Mouse (Mus musculus): ENCODE results near the gene Edem2. TPM values are rescaled to one million over a fixed set of nuclear protein-coding genes. Genes with fewer than 3 reads are reported as not detected.

Gene Edem2
- polyA plus RNA-seq, 1 experiment from 2014 or later = 28.8 TPM

GRCm38 (mm10) chr2:155773664-155774063, 44.4 kb upstream of the Edem2 start:
- WGBS = 53% methylated on average over 4 of the region's 4 CpGs

GRCm38 (mm10) chr2:155764679-155765418, 35.6 kb upstream of the Edem2 start:
- peak overlapping the region; percentile 22 for H3K4me2 ChIP-seq (ENCODE audit: low read depth, low read length)

More at GRCm38 (mm10) chr2:155773664-155774063, 44.4 kb upstream of the Edem2 start:
- Histone ChIP-seq H3K9me3 (replicated peaks; ENCODE audit: control insufficient read depth, low read length) (no peaks in the 10 kb centered on the region), H3K27ac (ENCODE audit: low read length) (no peak overlapping the region), H3K4me1 (ENCODE audit: control insufficient read depth, insufficient read depth, low read length) (no peaks in the 10 kb centered on the region), H3K36me3 (ENCODE audit: control insufficient read depth, insufficient read depth) (no peaks in the 10 kb centered on the region), H3K9ac (ENCODE audit: low read length) (no peak overlapping the region), H3K4me3 (ENCODE audit: low read length) (no peak overlapping the region), H3K27me3 (ENCODE audit: control insufficient read depth, insufficient read depth, low read length) (peaks cover 59% of the 10 kb centered on the region), H3K4me2 (ENCODE audit: low read depth, low read length) (no peak overlapping the region)
- ATAC-seq (replicated peaks; ENCODE audit: extremely low read depth, insufficient read depth, low FRiP score) = no peak

GRCm38 (mm10) chr2:155756855-155757566, 27.7 kb upstream of the Edem2 start:
- Histone ChIP-seq H3K4me1 (ENCODE audit: control insufficient read depth, insufficient read depth, low read length) (no peaks in the 10 kb centered on the region), H3K4me3 (ENCODE audit: low read length) (no peak overlapping the region), H3K27me3 (ENCODE audit: control insufficient read depth, insufficient read depth, low read length) (peaks cover 3% of the 10 kb centered on the region; the same call in 1 of the 2 replicates), H3K4me2 (ENCODE audit: low read depth, low read length) (no peak overlapping the region), H3K27ac (ENCODE audit: low read length) (no peak overlapping the region), H3K36me3 (ENCODE audit: control insufficient read depth, insufficient read depth) (no peaks in the 10 kb centered on the region), H3K9ac (ENCODE audit: low read length) (no peak overlapping the region), H3K9me3 (replicated peaks; ENCODE audit: control insufficient read depth, low read length) (no peaks in the 10 kb centered on the region)
- 53% methylated on average over 14 of the region's 14 CpGs for WGBS
- ATAC-seq (replicated peaks; ENCODE audit: extremely low read depth, insufficient read depth, low FRiP score) = no peak

More at GRCm38 (mm10) chr2:155764679-155765418, 35.6 kb upstream of the Edem2 start:
- Histone ChIP-seq H3K4me3 (ENCODE audit: low read length) (no peak overlapping the region), H3K9me3 (replicated peaks; ENCODE audit: control insufficient read depth, low read length) (no peaks in the 10 kb centered on the region), H3K27me3 (ENCODE audit: control insufficient read depth, insufficient read depth, low read length) (no peaks in the 10 kb centered on the region), H3K9ac (ENCODE audit: low read length) (no peak overlapping the region), H3K27ac (ENCODE audit: low read length) (no peak overlapping the region), H3K4me1 (ENCODE audit: control insufficient read depth, insufficient read depth, low read length) (no peaks in the 10 kb centered on the region), H3K36me3 (ENCODE audit: control insufficient read depth, insufficient read depth) (no peaks in the 10 kb centered on the region)
- 49% methylated on average over 13 of the region's 13 CpGs for whole genome bisulfite sequencing
- ATAC-seq (replicated peaks; ENCODE audit: extremely low read depth, insufficient read depth, low FRiP score) = peak; percentile 60; the same call in 1 of the 2 replicates

GRCm38 (mm10) chr2:155755746-155756145, 26.5 kb upstream of the Edem2 start:
- 0% methylated on average over 1 of the region's 1 CpGs for WGBS
- no peak overlapping the region for H3K9ac ChIP-seq (ENCODE audit: low read length)
- no peak overlapping the region for H3K4me3 ChIP-seq (ENCODE audit: low read length)
- no peak overlapping the region for H3K27ac ChIP-seq (ENCODE audit: low read length)
- no peaks in the 10 kb centered on the region for H3K36me3 ChIP-seq (ENCODE audit: control insufficient read depth, insufficient read depth)
- H3K27me3 ChIP-seq (ENCODE audit: control insufficient read depth, insufficient read depth, low read length) = peaks cover 3% of the 10 kb centered on the region; the same call in 1 of the 2 replicates
- H3K4me2 ChIP-seq (ENCODE audit: low read depth, low read length) = no peak overlapping the region
- H3K4me1 ChIP-seq (ENCODE audit: control insufficient read depth, insufficient read depth, low read length) = peaks cover 2% of the 10 kb centered on the region; the same call in 1 of the 2 replicates
- ATAC-seq (replicated peaks; ENCODE audit: extremely low read depth, insufficient read depth, low FRiP score) = no peak
- H3K9me3 ChIP-seq (replicated peaks; ENCODE audit: control insufficient read depth, low read length) = no peaks in the 10 kb centered on the region

- WGBS = 3% methylated on average over 25 of the region's 25 CpGs
- H3K36me3 ChIP-seq (ENCODE audit: control insufficient read depth, insufficient read depth) = no peaks in the 10 kb centered on the region
- peak within 1 kb of the TSS; percentile 53 for H3K4me3 ChIP-seq (ENCODE audit: low read length)
- H3K4me2 ChIP-seq (ENCODE audit: low read depth, low read length) = peak within 1 kb of the TSS; percentile 91
- H3K9ac ChIP-seq (ENCODE audit: low read length) = peak within 1 kb of the TSS; percentile 65
- peak; percentile 87 for ATAC-seq (replicated peaks; ENCODE audit: extremely low read depth, insufficient read depth, low FRiP score)
- no peaks in the 10 kb centered on the region for H3K9me3 ChIP-seq (replicated peaks; ENCODE audit: control insufficient read depth, low read length)
- H3K4me1 ChIP-seq (ENCODE audit: control insufficient read depth, insufficient read depth, low read length) = peaks cover 2% of the 10 kb centered on the region; the same call in 1 of the 2 replicates
- H3K27ac ChIP-seq (ENCODE audit: low read length) = no peak within 1 kb of the TSS
- H3K27me3 ChIP-seq (ENCODE audit: control insufficient read depth, insufficient read depth, low read length) = no peaks in the 10 kb centered on the region
These were observed 21.9 kb upstream of the Edem2 start, which contains the start of gene Procr for GRCm38 (mm10) chr2:155751014-155751786. Gene Procr (plus strand): TSS chr2:155751117.

GRCm38 (mm10) chr2:155749394-155749793, 20.1 kb upstream of the Edem2 start:
- 84% methylated on average over 4 of the region's 4 CpGs for WGBS
- H3K36me3 ChIP-seq (ENCODE audit: control insufficient read depth, insufficient read depth) = no peaks in the 10 kb centered on the region
- no peak overlapping the region for H3K4me3 ChIP-seq (ENCODE audit: low read length)
- no peak for ATAC-seq (replicated peaks; ENCODE audit: extremely low read depth, insufficient read depth, low FRiP score)
- peaks cover 2% of the 10 kb centered on the region; the same call in 1 of the 2 replicates for H3K4me1 ChIP-seq (ENCODE audit: control insufficient read depth, insufficient read depth, low read length)
- no peak overlapping the region for H3K27ac ChIP-seq (ENCODE audit: low read length)
- H3K4me2 ChIP-seq (ENCODE audit: low read depth, low read length) = no peak overlapping the region
- H3K27me3 ChIP-seq (ENCODE audit: control insufficient read depth, insufficient read depth, low read length) = no peaks in the 10 kb centered on the region
- H3K9me3 ChIP-seq (replicated peaks; ENCODE audit: control insufficient read depth, low read length) = no peaks in the 10 kb centered on the region
- H3K9ac ChIP-seq (ENCODE audit: low read length) = no peak overlapping the region

GRCm38 (mm10) chr2:155745487-155745886, 16.2 kb upstream of the Edem2 start:
- Histone ChIP-seq H3K36me3 (ENCODE audit: control insufficient read depth, insufficient read depth) (no peaks in the 10 kb centered on the region), H3K4me2 (ENCODE audit: low read depth, low read length) (no peak overlapping the region), H3K9ac (ENCODE audit: low read length) (no peak overlapping the region), H3K9me3 (replicated peaks; ENCODE audit: control insufficient read depth, low read length) (no peaks in the 10 kb centered on the region), H3K4me3 (ENCODE audit: low read length) (no peak overlapping the region), H3K4me1 (ENCODE audit: control insufficient read depth, insufficient read depth, low read length) (peaks cover 10% of the 10 kb centered on the region), H3K27ac (ENCODE audit: low read length) (no peak overlapping the region), H3K27me3 (ENCODE audit: control insufficient read depth, insufficient read depth, low read length) (no peaks in the 10 kb centered on the region)
- no peak for ATAC-seq (replicated peaks; ENCODE audit: extremely low read depth, insufficient read depth, low FRiP score)
- 62% methylated on average over 3 of the region's 3 CpGs for WGBS

- Histone ChIP-seq H3K27me3 (ENCODE audit: control insufficient read depth, insufficient read depth, low read length) (no peaks in the 10 kb centered on the region), H3K9me3 (replicated peaks; ENCODE audit: control insufficient read depth, low read length) (no peaks in the 10 kb centered on the region), H3K27ac (ENCODE audit: low read length) (peak overlapping the region; percentile 6; the same call in 1 of the 2 replicates), H3K36me3 (ENCODE audit: control insufficient read depth, insufficient read depth) (no peaks in the 10 kb centered on the region), H3K9ac (ENCODE audit: low read length) (no peak overlapping the region), H3K4me2 (ENCODE audit: low read depth, low read length) (no peak overlapping the region), H3K4me3 (ENCODE audit: low read length) (no peak overlapping the region), H3K4me1 (ENCODE audit: control insufficient read depth, insufficient read depth, low read length) (peaks cover 10% of the 10 kb centered on the region)
- no peak for ATAC-seq (replicated peaks; ENCODE audit: extremely low read depth, insufficient read depth, low FRiP score)
- 72% methylated on average over 9 of the region's 9 CpGs for WGBS
These were observed 14.1 kb upstream of the Edem2 start for GRCm38 (mm10) chr2:155743351-155743750.

Data from heart, embryonic 16.5 days (tissue).